Mouse (Mus musculus) lung, postnatal 0 days (tissue): ENCODE measurements around the gene Palld. TPM values are rescaled to one million over a fixed set of nuclear protein-coding genes. Genes with fewer than 3 reads are reported as not detected.

ENCODE experiments used
- ATAC-seq: fragments of 200-750 bp; cut with Nextera tagmentation; 2 replicates; pipeline ENCODE4 v1.8.0; 2017; ENCODE audit warnings: moderate library complexity
- DNase-seq: peaks from one replicate; pipeline ENCODE4 v3.0.0-alpha.2; 2016; ENCODE audit warnings: low spot score
- H3K27ac ChIP-seq: fragments of 300-500 bp; sonication (generic); 2 replicates; pipeline ENCODE4 v1.5.1; 2014; ENCODE audit warnings: antibody characterized with exemption, mild to moderate bottlenecking, low read length, mixed read lengths
- H3K27me3 ChIP-seq: fragments of 300-500 bp; sonication (generic); replicated peaks from 2 replicates; pipeline ENCODE4 v1.6.1; 2014; ENCODE audit warnings: low read length, mixed read lengths; ENCODE audit not compliant: insufficient read depth
- H3K36me3 ChIP-seq: fragments of 300-500 bp; sonication (generic); 2 replicates; pipeline ENCODE4 v1.6.1; 2014; ENCODE audit warnings: low read length, mixed read lengths; ENCODE audit not compliant: insufficient read depth
- H3K4me1 ChIP-seq: fragments of 300-500 bp; sonication (generic); 2 replicates; pipeline ENCODE4 v1.6.1; 2014; ENCODE audit warnings: antibody characterized with exemption, low read depth, low read length, mixed read lengths; ENCODE audit not compliant: insufficient read depth
- H3K4me2 ChIP-seq: fragments of 300-500 bp; sonication (generic); replicated peaks from 2 replicates; pipeline ENCODE4 v1.6.1; 2014; ENCODE audit warnings: low read depth, mild to moderate bottlenecking, low read length, moderate library complexity, mixed read lengths
- H3K4me3 ChIP-seq: fragments of 300-500 bp; sonication (generic); 2 replicates; pipeline ENCODE4 v1.5.1; 2014; ENCODE audit warnings: low read depth, low read length
- H3K9ac ChIP-seq: fragments of 300-500 bp; sonication (generic); replicated peaks from 2 replicates; pipeline ENCODE4 v1.6.1; 2014; ENCODE audit warnings: low read depth, mild to moderate bottlenecking
- H3K9me3 ChIP-seq: fragments of 300-500 bp; sonication (generic); 2 replicates; pipeline ENCODE4 v1.6.1; 2016; ENCODE audit warnings: low read length, mixed read lengths
- CTCF ChIP-seq: IDR thresholded peaks from 2 replicates; pipeline ENCODE4 v1.5.1; 2016; ENCODE audit warnings: antibody characterized with exemption, mild to moderate bottlenecking
- EP300 ChIP-seq: IDR thresholded peaks from 2 replicates; pipeline ENCODE4 v1.6.1; 2016; ENCODE audit warnings: antibody characterized with exemption, mild to moderate bottlenecking, control low read depth
- WGBS: fragments of 180-500 bp; shearing (Covaris S2); extraction: QIAGEN DNeasy Blood & Tissue Kit; methylation state at CpG from one replicate; pipeline ENCODE4 v1.1.7; 2014; 5-methylcytosine and 5-hydroxymethylcytosine counted together
- polyA plus RNA-seq: library from polyadenylated mRNA; unstranded; fragments of >200 nt; fragmentation: Nextera tagmentation; extraction: Ambion mirVana; gene quantifications from 2 replicates; pipeline ENCODE4 v1.2.1, GENCODE M21; 2015

The Palld gene
- polyA plus RNA-seq, 1 experiment from 2014 or later: 130 TPM

DNA sequence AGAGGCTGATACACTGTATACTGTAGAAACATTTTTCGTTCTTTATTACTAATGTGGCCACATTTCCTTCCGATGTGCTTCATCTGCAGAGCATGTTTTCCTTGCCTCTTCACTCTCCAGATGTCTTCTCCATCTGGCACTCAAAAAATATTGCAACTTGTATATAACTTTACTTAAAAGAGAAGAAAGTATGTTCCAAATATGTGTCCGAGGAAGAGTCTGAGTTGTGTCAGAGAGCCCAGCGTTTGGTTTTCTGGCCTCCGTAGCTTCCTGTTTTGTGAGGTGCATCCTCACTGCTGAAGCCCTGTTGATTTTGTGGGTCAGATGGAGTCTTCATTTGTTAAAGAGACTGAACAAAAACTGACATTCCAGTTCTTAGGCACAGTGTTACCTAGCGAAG, 238.3 kb downstream of the Palld start:
- Histone ChIP-seq H3K4me3 (no peak overlapping the region), H3K27me3 (no peaks in the 10 kb centered on the region), H3K4me2 (no peak overlapping the region), H3K4me1 (peaks cover 7% of the 10 kb centered on the region; the same call in 1 of the 2 replicates), H3K27ac (peak overlapping the region; percentile 72), H3K9me3 (no peaks in the 10 kb centered on the region), H3K9ac (no peak overlapping the region), H3K36me3 (no peaks in the 10 kb centered on the region)
- TF ChIP-seq CTCF (no peak), EP300 (0 out of 2 replicates have a peak, but pooled peaks have one; percentile 66)
- peak; percentile 27 for ATAC-seq
- 60% methylated on average over 6 of the region's 6 CpGs for WGBS
- DNase-seq: peak; percentile 84

DNA sequence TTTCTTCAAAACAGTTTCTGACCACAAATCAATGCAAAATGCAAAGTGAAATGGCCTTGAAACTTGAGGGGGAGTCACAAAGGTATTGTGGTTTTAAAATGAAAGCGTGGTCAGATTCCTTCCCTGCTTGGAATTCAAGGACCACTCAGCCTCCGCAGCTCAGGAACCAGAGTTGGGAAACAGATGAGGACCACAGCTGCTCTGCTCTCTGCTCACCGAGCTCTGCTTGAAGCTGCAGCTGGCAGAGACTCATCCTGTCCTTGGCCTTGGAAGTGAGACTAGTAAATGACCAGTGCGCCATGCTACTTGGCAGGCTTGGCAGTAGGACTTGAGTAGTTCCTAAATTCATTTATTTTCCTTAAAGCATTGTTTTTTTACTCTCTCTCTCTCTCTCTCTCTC, 239.7 kb downstream of the Palld start:
- H3K9me3 ChIP-seq: no peaks in the 10 kb centered on the region
- WGBS: 39% methylated on average over 4 of the region's 4 CpGs
- H3K4me3 ChIP-seq: no peak overlapping the region
- H3K9ac ChIP-seq: no peak overlapping the region
- DNase-seq (peak; percentile 44), ATAC-seq (no peak)
- H3K4me1 ChIP-seq: peaks cover 7% of the 10 kb centered on the region; the same call in 1 of the 2 replicates
- no peak overlapping the region for H3K27ac ChIP-seq
- no peaks in the 10 kb centered on the region for H3K36me3 ChIP-seq
- TF ChIP-seq CTCF: no peak
- no peak for TF ChIP-seq EP300
- H3K27me3 ChIP-seq: no peaks in the 10 kb centered on the region
- no peak overlapping the region for H3K4me2 ChIP-seq

- Histone ChIP-seq H3K27me3 (no peaks in the 10 kb centered on the region), H3K4me2 (no peak overlapping the region), H3K27ac (0 out of 2 replicates have a peak overlapping the region, but pooled peaks have one; percentile 15), H3K9ac (no peak overlapping the region), H3K36me3 (no peaks in the 10 kb centered on the region), H3K4me1 (peaks cover 7% of the 10 kb centered on the region; the same call in 1 of the 2 replicates), H3K9me3 (no peaks in the 10 kb centered on the region), H3K4me3 (no peak overlapping the region)
- ATAC-seq (peak; percentile 25; the same call in 1 of the 2 replicates), DNase-seq (peak; percentile 53)
- 68% methylated on average over 5 of the region's 5 CpGs for WGBS
- 0 out of 2 replicates have a peak, but pooled peaks have one; percentile 4 for TF ChIP-seq EP300
- TF ChIP-seq CTCF: no peak
Measured at GRCm38 (mm10) chr8:61661611-61662010, 240.9 kb downstream of the Palld start.

DNA sequence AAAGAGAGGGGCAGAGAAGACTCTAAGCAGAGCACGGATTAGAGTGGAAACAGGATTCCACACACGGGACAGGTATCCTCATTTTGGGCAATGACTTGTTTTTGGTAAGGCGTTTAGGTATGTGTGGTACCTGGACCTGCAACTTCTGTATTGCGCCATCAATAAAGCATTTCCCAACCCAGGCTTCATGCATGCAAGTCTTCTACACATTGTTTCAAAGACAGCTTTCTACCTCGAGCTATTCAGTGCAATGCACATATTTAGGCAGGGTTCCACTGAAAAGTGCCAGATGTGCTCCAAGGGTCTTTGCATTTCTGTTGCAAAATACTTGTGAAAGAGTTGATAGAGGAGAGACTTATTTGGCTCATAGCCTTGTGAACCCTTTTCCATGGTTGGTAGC, 241.5 kb downstream of the Palld start:
- peak; percentile 9; the same call in 1 of the 2 replicates for ATAC-seq

GRCm38 (mm10) chr8:61651955-61652354, 250.5 kb downstream of the Palld start:
- Histone ChIP-seq H3K9ac (no peak overlapping the region), H3K4me3 (no peak overlapping the region), H3K9me3 (no peaks in the 10 kb centered on the region), H3K27ac (no peak overlapping the region), H3K4me2 (no peak overlapping the region), H3K36me3 (no peaks in the 10 kb centered on the region), H3K4me1 (no peaks in the 10 kb centered on the region; the same call in 1 of the 2 replicates), H3K27me3 (no peaks in the 10 kb centered on the region)
- peak; percentile 77 for ATAC-seq
- 26% methylated on average over 6 of the region's 6 CpGs for WGBS
- peak; percentile 63 for DNase-seq
- TF ChIP-seq EP300: peak; percentile 93
- TF ChIP-seq CTCF: no peak

More for the DNA sequence above, 241.5 kb downstream of the Palld start:
- Histone ChIP-seq H3K36me3 (no peaks in the 10 kb centered on the region), H3K27ac (no peak overlapping the region; the same call in 1 of the 2 replicates), H3K27me3 (no peaks in the 10 kb centered on the region), H3K9ac (no peak overlapping the region), H3K4me2 (no peak overlapping the region), H3K9me3 (no peaks in the 10 kb centered on the region), H3K4me3 (no peak overlapping the region), H3K4me1 (peaks cover 7% of the 10 kb centered on the region; the same call in 1 of the 2 replicates)
- WGBS: 77% methylated on average over 5 of the region's 5 CpGs
- DNase-seq: no peak
- TF ChIP-seq EP300 (no peak), CTCF (no peak)

DNA sequence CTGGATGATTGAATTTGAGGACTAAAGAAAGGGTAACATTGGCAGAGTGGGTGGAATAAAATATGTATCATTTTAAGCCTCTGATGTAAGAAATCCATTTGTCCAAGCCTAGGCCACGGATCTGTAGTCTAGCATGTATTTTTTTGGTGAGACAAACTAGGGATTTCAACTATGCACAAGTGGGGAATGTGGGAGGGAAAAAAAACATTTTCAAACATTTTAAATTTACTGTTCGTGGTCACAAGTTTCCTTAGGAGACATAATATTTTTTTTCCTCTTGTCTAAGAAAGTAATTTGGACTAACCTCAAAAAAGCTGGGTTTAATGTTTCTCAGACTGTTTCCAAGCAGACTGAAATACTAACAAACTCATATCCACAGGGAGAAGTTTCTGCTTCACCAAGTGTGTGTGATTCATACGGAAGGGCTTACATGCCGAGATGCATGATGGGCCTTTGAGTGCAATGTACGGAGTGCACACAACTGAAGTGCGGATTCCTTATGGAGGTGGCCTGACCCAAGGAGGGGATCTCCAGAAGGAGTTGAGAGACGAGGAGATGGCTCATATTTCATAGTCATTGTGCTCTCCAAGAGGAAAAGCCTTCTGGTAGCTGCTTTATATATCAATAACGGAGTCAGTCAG, 256.2 kb downstream of the Palld start:
- TF ChIP-seq EP300 (no peak), CTCF (no peak)
- Histone ChIP-seq H3K36me3 (no peaks in the 10 kb centered on the region), H3K9me3 (no peaks in the 10 kb centered on the region), H3K4me1 (peaks cover 6% of the 10 kb centered on the region; the same call in 1 of the 2 replicates), H3K27ac (no peak overlapping the region), H3K27me3 (no peaks in the 10 kb centered on the region), H3K4me3 (no peak overlapping the region), H3K9ac (no peak overlapping the region), H3K4me2 (no peak overlapping the region)
- WGBS: 50% methylated on average over 8 of the region's 8 CpGs
- ATAC-seq (no peak; the same call in 1 of the 2 replicates), DNase-seq (peak; percentile 28)
